ENCODE assay signal across 8 mouse cellular contexts in the genomic region with DNA sequence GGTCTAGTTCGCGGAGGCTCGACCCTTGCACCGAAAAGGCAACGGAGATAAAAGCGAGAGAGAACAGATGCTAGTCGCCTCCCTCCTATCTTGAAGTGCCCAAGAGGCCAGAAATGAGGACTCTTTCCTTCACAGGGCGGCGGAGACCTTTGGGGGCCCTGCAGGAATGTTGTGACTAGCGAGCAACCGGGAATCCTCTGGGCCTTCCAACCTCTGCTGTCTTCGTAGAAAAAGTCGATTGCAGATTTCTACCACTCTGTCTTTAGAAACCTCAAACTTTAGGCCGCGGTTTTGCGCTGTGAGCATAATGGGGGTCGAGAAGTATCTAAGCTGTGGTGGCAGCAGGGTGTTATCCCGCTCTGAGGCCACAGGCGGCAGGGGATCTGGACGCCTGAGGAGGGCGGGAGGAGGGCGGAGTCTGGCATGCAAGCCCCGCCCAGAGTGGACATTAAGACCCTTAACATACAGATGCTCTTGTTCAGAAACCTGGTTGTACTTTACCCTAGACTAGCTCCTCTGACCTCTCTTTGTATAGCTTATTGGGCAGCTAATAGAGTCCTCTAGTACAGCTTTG. TPM values are rescaled to one million over a fixed set of nuclear protein-coding genes. Genes with fewer than 3 reads are reported as not detected.
DNase-seq lines count a peak whose midpoint lies in the region; ATAC-seq and TF ChIP-seq lines count a peak whose summit lies in the region.

No protein-coding gene starts in this region.

- 2% methylated on average over 23 of the region's 23 CpGs for WGBS in hindbrain, embryonic 11.5 days
- under 1% methylated on average over 23 of the region's 23 CpGs for WGBS in lung, postnatal 0 days
- WGBS in stomach, embryonic 16.5 days, result 2% methylated on average over 23 of the region's 23 CpGs

- peak; percentile 55 for TF ChIP-seq CTCF in layer of hippocampus, adult 2 months (conservative IDR thresholded peaks at IDR 0.05)
- peak; percentile 42 for TF ChIP-seq CTCF in lung, postnatal 0 days (IDR thresholded peaks at IDR 0.05)

- H3K9ac ChIP-seq in hindbrain, embryonic 11.5 days (ENCODE audit: low read depth, low read length), result peak overlapping the region; percentile 20; the same call in 1 of the 2 replicates
- 0 out of 2 replicates have a peak overlapping the region, but pooled peaks have one; percentile 19 for H3K9ac ChIP-seq in lung, postnatal 0 days (replicated peaks; ENCODE audit: low read depth)
- H3K9ac ChIP-seq in stomach, embryonic 16.5 days (ENCODE audit: low read length), result peak overlapping the region; percentile 51

- H3K4me2 ChIP-seq in hindbrain, embryonic 11.5 days (replicated peaks; ENCODE audit: low read depth, low read length), result peak overlapping the region; percentile 97
- peak overlapping the region; percentile 99 for H3K4me2 ChIP-seq in lung, postnatal 0 days (replicated peaks; ENCODE audit: low read depth, low read length)
- peak overlapping the region; percentile 95 for H3K4me2 ChIP-seq in stomach, embryonic 16.5 days (ENCODE audit: low read depth, low read length)

- no peaks in the 10 kb centered on the region for H3K36me3 ChIP-seq in hindbrain, embryonic 11.5 days (ENCODE audit: control insufficient read depth, insufficient read depth, low read length)
- H3K36me3 ChIP-seq in lung, postnatal 0 days (ENCODE audit: insufficient read depth, low read length), result no peaks in the 10 kb centered on the region
- no peaks in the 10 kb centered on the region for H3K36me3 ChIP-seq in stomach, embryonic 16.5 days (ENCODE audit: control insufficient read depth, insufficient read depth, low read length)

- peak overlapping the region; percentile 64 for H3K4me3 ChIP-seq in layer of hippocampus, adult 2 months
- H3K4me3 ChIP-seq in hindbrain, embryonic 11.5 days (ENCODE audit: low read depth, low read length), result peak overlapping the region; percentile 60
- H3K4me3 ChIP-seq in lung, postnatal 0 days (ENCODE audit: low read depth, low read length), result peak overlapping the region; percentile 59
- peak overlapping the region; percentile 58 for H3K4me3 ChIP-seq in stomach, embryonic 16.5 days (replicated peaks; ENCODE audit: low read length)

- peak; percentile 84 for ATAC-seq in hindbrain, embryonic 11.5 days (ENCODE audit: low FRiP score)
- peak; percentile 81 for ATAC-seq in lung, postnatal 0 days
- peak; percentile 72; the same call in 1 of the 2 replicates for ATAC-seq in stomach, embryonic 16.5 days (ENCODE audit: insufficient read depth, low FRiP score)

- no peak for TF ChIP-seq EP300 in lung, postnatal 0 days (IDR thresholded peaks at IDR 0.05)

- no peak for DNase-seq in layer of hippocampus, adult 2 months (ENCODE audit: low spot score in 2 of 2)
- DNase-seq in layer of hippocampus, postnatal 14 days (ENCODE audit: low spot score in 2 of 2), result no peak
- DNase-seq in embryo, embryonic 10 days (ENCODE audit: low spot score), result peak; percentile 85
- DNase-seq in hindbrain, embryonic 11.5 days (ENCODE audit: low spot score), result peak; percentile 73
- DNase-seq in lung, postnatal 0 days (ENCODE audit: low spot score), result peak; percentile 54
- DNase-seq in gastrocnemius, postnatal 14 days, result no peak
- DNase-seq in cerebellum, postnatal 36 days, result no peak

- H3K4me1 ChIP-seq in hindbrain, embryonic 11.5 days (replicated peaks; ENCODE audit: control insufficient read depth, insufficient read depth, low read length), result peaks cover 6% of the 10 kb centered on the region
- no peaks in the 10 kb centered on the region for H3K4me1 ChIP-seq in lung, postnatal 0 days (ENCODE audit: insufficient read depth, low read depth, low read length)
- no peaks in the 10 kb centered on the region for H3K4me1 ChIP-seq in stomach, embryonic 16.5 days (ENCODE audit: control insufficient read depth, insufficient read depth, low read length)

- no peaks in the 10 kb centered on the region for H3K9me3 ChIP-seq in hindbrain, embryonic 11.5 days (ENCODE audit: control insufficient read depth, low read length)
- no peaks in the 10 kb centered on the region for H3K9me3 ChIP-seq in lung, postnatal 0 days (ENCODE audit: low read length)
- H3K9me3 ChIP-seq in stomach, embryonic 16.5 days (replicated peaks; ENCODE audit: control insufficient read depth, low read length), result no peaks in the 10 kb centered on the region; the same call in 1 of the 2 replicates

- intact Hi-C loops in gastrocnemius, postnatal 14 days (cut with DNase I; ENCODE audit: low total_unique reads), result no loop called here

- peaks cover 22% of the 10 kb centered on the region for H3K27me3 ChIP-seq in hindbrain, embryonic 11.5 days (ENCODE audit: control insufficient read depth, insufficient read depth, low read length)
- peaks cover 9% of the 10 kb centered on the region for H3K27me3 ChIP-seq in lung, postnatal 0 days (replicated peaks; ENCODE audit: insufficient read depth, low read length)
- peaks cover 19% of the 10 kb centered on the region for H3K27me3 ChIP-seq in stomach, embryonic 16.5 days (ENCODE audit: control insufficient read depth, insufficient read depth, low read length)

- peak overlapping the region; percentile 86 for H3K27ac ChIP-seq in layer of hippocampus, adult 2 months
- no peak overlapping the region for H3K27ac ChIP-seq in hindbrain, embryonic 11.5 days (ENCODE audit: low read depth, low read length)
- H3K27ac ChIP-seq in lung, postnatal 0 days (ENCODE audit: low read length), result no peak overlapping the region
- H3K27ac ChIP-seq in stomach, embryonic 16.5 days (ENCODE audit: low read length), result no peak overlapping the region

RNA-seq across cellular contexts. Expression of a gene that starts 24.1 kb away (rescaled TPM):
- total RNA-seq in layer of hippocampus, adult 2 months (2021), result 1 to 10 TPM; 6.8 to 6.9 TPM
- 1 to 10 TPM; 5.8 to 7.6 TPM for total RNA-seq in layer of hippocampus, postnatal 14 days (2021)
- 6.5 and 9.4 TPM in 2 replicates for polyA plus RNA-seq in hindbrain, embryonic 11.5 days (2014; fragmentation: Nextera tagmentation; extraction: Ambion mirVana)
- 2.3 and 2.7 TPM in 2 replicates for polyA plus RNA-seq in lung, postnatal 0 days (2015; fragmentation: Nextera tagmentation; extraction: Ambion mirVana)
- polyA plus RNA-seq in stomach, embryonic 16.5 days (2015; fragmentation: Nextera tagmentation; extraction: Ambion mirVana), result 2.9 and 4.4 TPM in 2 replicates
- total RNA-seq in gastrocnemius, postnatal 14 days (2021), result 1 to 10 TPM; 2.4 to 2.7 TPM

RNA-seq across cellular contexts. Expression of a gene that starts 24.4 kb away (rescaled TPM):
- 100 to 1,000 TPM; 102 to 105 TPM for total RNA-seq in layer of hippocampus, adult 2 months (2021)
- total RNA-seq in layer of hippocampus, postnatal 14 days (2021), result 10 to 100 TPM; 57.3 to 60.2 TPM
- polyA plus RNA-seq in hindbrain, embryonic 11.5 days (2014; fragmentation: Nextera tagmentation; extraction: Ambion mirVana), result 0.52 and 0.54 TPM in 2 replicates
- 0.06 TPM in 1 of 2 replicates, not detected in the other for polyA plus RNA-seq in lung, postnatal 0 days (2015; fragmentation: Nextera tagmentation; extraction: Ambion mirVana)
- 0.17 TPM in 1 of 2 replicates, not detected in the other for polyA plus RNA-seq in stomach, embryonic 16.5 days (2015; fragmentation: Nextera tagmentation; extraction: Ambion mirVana)
- total RNA-seq in gastrocnemius, postnatal 14 days (2021), result 1 to 10 TPM; 1.2 to 1.4 TPM

RNA-seq across cellular contexts. Expression of a gene that starts 59.6 kb away (rescaled TPM):
- total RNA-seq in layer of hippocampus, adult 2 months (2021), result 10 to 100 TPM; 35.0 to 37.6 TPM
- total RNA-seq in layer of hippocampus, postnatal 14 days (2021), result 10 to 100 TPM; 27.6 to 30.4 TPM
- 3.4 and 4.4 TPM in 2 replicates for polyA plus RNA-seq in hindbrain, embryonic 11.5 days (2014; fragmentation: Nextera tagmentation; extraction: Ambion mirVana)
- 23.6 and 27.5 TPM in 2 replicates for polyA plus RNA-seq in lung, postnatal 0 days (2015; fragmentation: Nextera tagmentation; extraction: Ambion mirVana)
- polyA plus RNA-seq in stomach, embryonic 16.5 days (2015; fragmentation: Nextera tagmentation; extraction: Ambion mirVana), result 16.3 and 19.8 TPM in 2 replicates
- 1 to 10 TPM; 1.5 to 3.0 TPM for total RNA-seq in gastrocnemius, postnatal 14 days (2021)

Comparison
In these comparisons a context has a peak if more than half of its experiments do, and no peak if none do; other contexts are left out.
1. DNase-seq: peak in embryo, embryonic 10 days (single experiment), hindbrain, embryonic 11.5 days (single experiment) and lung, postnatal 0 days (single experiment); none in layer of hippocampus, adult 2 months (0 of 2), layer of hippocampus, postnatal 14 days (0 of 2), gastrocnemius, postnatal 14 days (single experiment) and cerebellum, postnatal 36 days (0 of 2).
2. RNA of a gene that starts 24.4 kb away (total RNA-seq): 102 to 105 TPM in layer of hippocampus, adult 2 months and 57.3 to 60.2 TPM in layer of hippocampus, postnatal 14 days; 1.2 to 1.4 TPM in gastrocnemius, postnatal 14 days; every median in the first group is over 10 times any median in the second.
3. RNA of a gene that starts 59.6 kb away (total RNA-seq): 35.0 to 37.6 TPM in layer of hippocampus, adult 2 months and 27.6 to 30.4 TPM in layer of hippocampus, postnatal 14 days; 1.5 to 3.0 TPM in gastrocnemius, postnatal 14 days; every median in the first group is over 4 times any median in the second.
4. Peak in every context shown above with its lines, with median percentiles within 50 percentile points of each other: H3K4me3 ChIP-seq, ATAC-seq, H3K4me2 ChIP-seq and H3K9ac ChIP-seq.